Mouse (Mus musculus) liver, postnatal 0 days (tissue): ENCODE results near the gene Fcrla.

ENCODE experiments used
- CTCF ChIP-seq: sonication (generic); IDR thresholded peaks from 2 replicates; pipeline ENCODE4 v1.5.1; 2016; ENCODE audit warnings: antibody characterized with exemption, low read depth
- EP300 ChIP-seq: IDR thresholded peaks from 2 replicates; pipeline ENCODE4 v1.6.1; 2016; ENCODE audit warnings: antibody characterized with exemption, low read depth, mild to moderate bottlenecking

DNA sequence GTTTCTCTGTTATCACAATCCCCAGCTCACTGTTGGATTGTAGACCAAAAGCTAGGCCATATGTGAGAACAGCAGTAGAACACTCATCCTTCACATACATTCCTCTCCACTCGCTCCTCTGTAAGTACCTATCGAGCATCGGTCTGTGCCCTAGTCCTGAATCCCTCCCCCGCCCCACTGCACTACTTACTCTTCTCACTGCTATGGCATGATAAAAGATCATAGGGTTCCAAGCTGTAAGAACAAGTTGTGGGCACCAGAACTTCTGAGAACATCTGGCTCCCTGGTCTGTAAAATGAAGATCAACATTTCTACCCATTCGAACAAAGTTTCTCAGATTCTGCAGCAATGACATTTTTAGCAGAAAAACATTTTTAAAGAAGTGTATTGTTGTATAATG, 49.1 kb upstream of the Fcrla start, which contains the start of gene Fcgr2b:
- TF ChIP-seq EP300 (no peak), CTCF (no peak)
